Mouse (Mus musculus) midbrain, embryonic 16.5 days (tissue): ENCODE measurements around the gene Tfcp2. TPM values are rescaled to one million over a fixed set of nuclear protein-coding genes. Genes with fewer than 3 reads are reported as not detected.

Experiments
- ATAC-seq: fragments of 200-750 bp; cut with Nextera tagmentation; 2 replicates; pipeline ENCODE4 v1.8.0; 2017; ENCODE audit warnings: moderate TSS enrichment
- H3K27ac ChIP-seq: fragments of 300-500 bp; sonication (generic); 2 replicates; pipeline ENCODE4 v1.5.1; 2014; ENCODE audit warnings: mild to moderate bottlenecking, low read length, mixed read lengths
- H3K27me3 ChIP-seq: fragments of 300-500 bp; sonication (generic); 2 replicates; pipeline ENCODE4 v1.6.1; 2014; ENCODE audit warnings: low read depth, low read length, mixed read lengths; ENCODE audit not compliant: control insufficient read depth, insufficient read depth
- H3K36me3 ChIP-seq: fragments of 300-500 bp; sonication (generic); 2 replicates; pipeline ENCODE4 v1.6.1; 2014; ENCODE audit warnings: mild to moderate bottlenecking, low read length, moderate library complexity, mixed read lengths; ENCODE audit not compliant: control insufficient read depth, insufficient read depth
- H3K4me1 ChIP-seq: fragments of 300-500 bp; sonication (generic); 2 replicates; pipeline ENCODE4 v1.6.1; 2014; ENCODE audit warnings: mild to moderate bottlenecking, low read length, mixed read lengths; ENCODE audit not compliant: control insufficient read depth, insufficient read depth
- H3K4me2 ChIP-seq: fragments of 300-500 bp; sonication (generic); 2 replicates; pipeline ENCODE4 v1.6.1; 2014; ENCODE audit warnings: mild to moderate bottlenecking, low read length, mixed read lengths
- H3K4me3 ChIP-seq: fragments of 300-500 bp; sonication (generic); 2 replicates; pipeline ENCODE4 v1.5.1; 2014; ENCODE audit warnings: low read depth, mild to moderate bottlenecking, low read length, moderate library complexity, mixed read lengths
- H3K9ac ChIP-seq: fragments of 300-500 bp; sonication (generic); 2 replicates; pipeline ENCODE4 v1.6.1; 2014; ENCODE audit warnings: low read depth, low read length, mixed read lengths
- H3K9me3 ChIP-seq: fragments of 300-500 bp; sonication (generic); replicated peaks from 2 replicates; pipeline ENCODE4 v1.6.1; 2014; ENCODE audit warnings: mild to moderate bottlenecking, low read length, mixed read lengths; ENCODE audit not compliant: control insufficient read depth, poor library complexity, severe bottlenecking
- WGBS: fragments of 180-500 bp; shearing (Covaris S2); extraction: QIAGEN DNeasy Blood & Tissue Kit; methylation state at CpG from one replicate; pipeline ENCODE4 v1.1.7; 2014; 5-methylcytosine and 5-hydroxymethylcytosine counted together
- polyA plus RNA-seq: library from polyadenylated mRNA; unstranded; fragments of >200 nt; fragmentation: Nextera tagmentation; extraction: Ambion mirVana; gene quantifications from 2 replicates; pipeline ENCODE4 v1.2.1, GENCODE M21; 2015

Gene Tfcp2
- polyA plus RNA-seq, 1 experiment from 2014 or later, result 38.6 TPM

GRCm38 (mm10) chr15:100451245-100451644 lies 100.6 kb downstream of the Tfcp2 start:
- H3K36me3 ChIP-seq, result no peaks in the 10 kb centered on the region
- H3K27me3 ChIP-seq, result no peaks in the 10 kb centered on the region
- H3K4me3 ChIP-seq, result no peak overlapping the region
- WGBS, result 71% methylated on average over 16 of the region's 16 CpGs
- no peak overlapping the region for H3K27ac ChIP-seq
- no peak overlapping the region for H3K9ac ChIP-seq
- no peak for ATAC-seq
- no peaks in the 10 kb centered on the region for H3K4me1 ChIP-seq
- no peaks in the 10 kb centered on the region for H3K9me3 ChIP-seq
- no peak overlapping the region for H3K4me2 ChIP-seq

DNA sequence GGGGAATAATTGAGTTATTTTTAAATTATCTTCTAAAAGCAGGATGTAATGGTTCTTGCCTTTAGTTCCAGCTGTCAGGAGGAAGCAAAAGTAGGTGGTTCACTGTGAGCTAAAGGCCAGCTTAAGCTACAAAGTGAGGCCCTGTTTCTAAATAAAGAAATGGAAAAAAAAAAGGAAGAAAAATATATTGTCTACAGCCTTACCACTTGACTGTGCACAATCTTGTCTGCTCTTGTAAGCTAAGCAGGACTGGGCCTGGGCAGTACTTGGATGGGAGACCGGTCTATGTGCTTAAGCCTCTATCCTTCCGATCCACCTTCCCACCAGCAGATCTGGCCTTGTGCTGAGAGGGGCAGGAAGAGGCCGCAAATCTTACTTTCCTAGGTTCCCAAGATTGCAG lies 102.3 kb downstream of the Tfcp2 start:
- no peak overlapping the region for H3K9ac ChIP-seq
- ATAC-seq, result no peak

DNA sequence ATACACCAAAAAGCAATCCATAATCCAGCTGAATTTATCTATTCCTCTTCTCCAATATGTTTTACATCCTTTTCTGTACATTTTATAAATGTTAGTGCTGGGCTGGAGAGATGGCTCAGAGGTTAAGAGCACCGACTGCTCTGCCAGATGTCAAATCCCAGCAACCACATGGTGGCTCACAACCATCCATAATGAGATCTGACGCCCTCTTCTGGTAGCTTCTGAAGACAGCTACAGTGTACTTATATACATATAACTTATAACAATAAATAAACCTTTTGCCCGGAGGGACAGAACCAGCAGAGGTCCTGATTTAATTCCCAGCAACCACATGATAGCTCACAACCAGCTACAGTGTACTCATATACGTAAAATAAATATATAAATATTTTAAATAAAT lies 103.2 kb downstream of the Tfcp2 start:
- Histone ChIP-seq H3K27me3 (no peaks in the 10 kb centered on the region), H3K4me2 (no peak overlapping the region), H3K36me3 (no peaks in the 10 kb centered on the region), H3K4me1 (peaks cover 5% of the 10 kb centered on the region; the same call in 1 of the 2 replicates), H3K9me3 (no peaks in the 10 kb centered on the region), H3K27ac (no peak overlapping the region), H3K9ac (no peak overlapping the region), H3K4me3 (no peak overlapping the region)
- no peak for ATAC-seq
- 78% methylated on average over 4 of the region's 4 CpGs for WGBS

More for the DNA sequence above, 102.3 kb downstream of the Tfcp2 start:
- 90% methylated on average over 3 of the region's 3 CpGs for WGBS
- Histone ChIP-seq H3K4me3 (no peak overlapping the region), H3K4me1 (no peaks in the 10 kb centered on the region), H3K9me3 (no peaks in the 10 kb centered on the region), H3K4me2 (no peak overlapping the region), H3K27me3 (no peaks in the 10 kb centered on the region), H3K36me3 (no peaks in the 10 kb centered on the region), H3K27ac (no peak overlapping the region)

Other genes starting within 250 kb of the Tfcp2 start
- 3.7 and 4.8 TPM in 2 replicates for gene Mettl7a1, start 247.9 kb downstream of the Tfcp2 start, polyA plus RNA-seq
- gene Mettl7a3, start 217.1 kb downstream of the Tfcp2 start, polyA plus RNA-seq, result not detected in 2 replicates
- gene Methig1, start 198.9 kb downstream of the Tfcp2 start, polyA plus RNA-seq, result not detected in 2 replicates
- not detected in 2 replicates for gene Mettl7a2, start 198.8 kb downstream of the Tfcp2 start, polyA plus RNA-seq
- gene Higd1c, start 187.5 kb downstream of the Tfcp2 start, polyA plus RNA-seq, result not detected in 2 replicates
- gene Gm5475, start 129.9 kb downstream of the Tfcp2 start, polyA plus RNA-seq, result 0.10 TPM in 2 replicates
- 23.7 and 24.8 TPM in 2 replicates for gene Slc11a2, start 126.9 kb downstream of the Tfcp2 start, polyA plus RNA-seq
- 57.4 and 57.5 TPM in 2 replicates for gene Letmd1, start 83.0 kb downstream of the Tfcp2 start, polyA plus RNA-seq
- gene Csrnp2, start 56.5 kb downstream of the Tfcp2 start, polyA plus RNA-seq, result 48.1 and 51.3 TPM in 2 replicates
- gene Pou6f1, start 48.0 kb upstream of the Tfcp2 start, polyA plus RNA-seq, result 33.1 and 36.4 TPM in 2 replicates
- 109 and 115 TPM in 2 replicates for gene Dazap2, start 63.3 kb upstream of the Tfcp2 start, polyA plus RNA-seq
- gene Smagp, start 84.9 kb upstream of the Tfcp2 start, polyA plus RNA-seq, result 3.2 and 3.4 TPM in 2 replicates
- 1.2 and 1.4 TPM in 2 replicates for gene Bin2, start 117.5 kb upstream of the Tfcp2 start, polyA plus RNA-seq
- gene Cela1, start 135.9 kb upstream of the Tfcp2 start, polyA plus RNA-seq, result 0.68 and 0.85 TPM in 2 replicates
- gene Galnt6, start 177.4 kb upstream of the Tfcp2 start, polyA plus RNA-seq, result 0.19 and 0.24 TPM in 2 replicates
- gene Slc4a8, start 209.7 kb upstream of the Tfcp2 start, polyA plus RNA-seq, result 30.5 and 31.1 TPM in 2 replicates